Mouse (Mus musculus) monocyte, adult 5-6 weeks (primary cell): ENCODE data around the gene Amer2. TPM values are rescaled to one million over a fixed set of nuclear protein-coding genes. Genes with fewer than 3 reads are reported as not detected.
"Not testable (repeated sequence)": the region's sequence is repeated elsewhere in the genome, so short reads cannot be mapped to it uniquely, and the experiment has no call there.

Source experiments
- ATAC-seq: fragments of 153-309, 156-312 bp; replicated peaks from 2 replicates; pipeline ENCODE4 v1.8.0; 2017; ENCODE audit warnings: mild to moderate bottlenecking; ENCODE audit not compliant: low TSS enrichment, insufficient number of reproducible peaks, severe bottlenecking, poor library complexity, low FRiP score
- total RNA-seq: library from RNA; stranded (forward); fragments of 200-1000, 200-491, 200-594 nt; gene quantifications from 3 replicates; pipeline ENCODE4 v1.2.3, GENCODE M21; 2017

Gene Amer2
- total RNA-seq: not detected in 3 replicates

DNA sequence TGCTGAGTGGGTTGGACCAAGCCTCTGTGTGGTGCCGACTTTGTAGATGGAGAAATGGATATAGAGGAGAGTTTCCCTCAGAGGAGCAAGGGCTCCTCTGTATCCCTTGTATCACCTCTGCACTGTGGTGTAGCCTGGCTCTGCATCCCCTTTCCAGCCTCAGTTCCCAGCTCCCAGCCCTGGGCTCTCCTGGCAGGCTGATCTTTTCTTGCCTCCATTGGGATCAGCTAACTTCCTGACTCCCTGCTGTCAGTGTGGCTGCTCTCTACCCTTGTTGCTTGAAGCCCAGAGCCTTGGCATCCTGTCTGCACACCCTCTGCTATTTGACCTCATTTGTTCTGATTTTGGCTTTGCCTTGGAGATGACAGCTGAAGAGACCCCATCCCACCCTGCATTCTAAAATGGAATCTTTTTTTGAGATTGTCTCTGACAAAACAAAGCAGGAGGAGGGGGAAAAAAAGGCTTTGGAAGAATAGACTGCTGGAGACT, at the start of gene Amer2:
TSS of gene Amer2 (plus strand) at position 439 of the 489 bp plus-strand sequence.
- no peak for ATAC-seq

DNA sequence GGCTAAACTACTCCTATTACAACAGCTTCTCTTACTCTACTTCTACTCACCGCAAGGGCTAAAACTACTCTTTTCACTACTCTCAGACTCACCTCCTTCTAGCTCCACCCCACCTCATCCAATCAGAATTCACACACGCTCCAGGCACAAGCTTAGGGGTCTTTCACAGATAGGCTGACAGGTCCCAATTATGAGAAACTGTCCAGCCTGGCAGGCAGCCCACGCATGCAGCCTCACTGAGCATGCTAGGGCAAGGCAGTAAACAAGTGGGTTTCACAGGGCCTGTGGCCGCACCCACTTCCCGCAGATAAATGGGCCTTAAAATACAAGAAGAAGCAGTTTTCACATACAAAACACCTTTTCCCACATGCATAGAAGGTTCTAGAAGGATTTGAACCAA, 33.1 kb upstream of the Amer2 start:
- not testable (repeated sequence) for ATAC-seq

DNA sequence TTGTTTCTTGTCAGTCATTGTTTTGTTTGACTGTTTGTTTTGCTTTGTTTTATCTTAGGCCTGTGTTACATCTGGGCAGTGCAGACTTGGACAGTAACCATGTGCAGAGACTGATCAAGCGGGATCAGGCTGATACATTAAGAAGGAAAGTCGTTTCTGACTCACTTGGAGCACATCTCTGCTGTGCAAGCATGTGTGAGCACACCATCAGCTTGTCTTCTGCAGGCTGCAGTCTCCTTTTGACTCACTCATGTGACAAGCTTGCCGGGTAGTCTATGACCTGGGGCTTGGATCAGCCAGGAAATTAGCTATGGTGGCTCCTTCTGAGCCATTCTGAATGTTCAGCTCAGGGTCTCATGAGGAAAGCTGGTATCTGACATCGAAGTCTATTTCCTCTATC, 32.5 kb upstream of the Amer2 start:
- ATAC-seq: no peak

DNA sequence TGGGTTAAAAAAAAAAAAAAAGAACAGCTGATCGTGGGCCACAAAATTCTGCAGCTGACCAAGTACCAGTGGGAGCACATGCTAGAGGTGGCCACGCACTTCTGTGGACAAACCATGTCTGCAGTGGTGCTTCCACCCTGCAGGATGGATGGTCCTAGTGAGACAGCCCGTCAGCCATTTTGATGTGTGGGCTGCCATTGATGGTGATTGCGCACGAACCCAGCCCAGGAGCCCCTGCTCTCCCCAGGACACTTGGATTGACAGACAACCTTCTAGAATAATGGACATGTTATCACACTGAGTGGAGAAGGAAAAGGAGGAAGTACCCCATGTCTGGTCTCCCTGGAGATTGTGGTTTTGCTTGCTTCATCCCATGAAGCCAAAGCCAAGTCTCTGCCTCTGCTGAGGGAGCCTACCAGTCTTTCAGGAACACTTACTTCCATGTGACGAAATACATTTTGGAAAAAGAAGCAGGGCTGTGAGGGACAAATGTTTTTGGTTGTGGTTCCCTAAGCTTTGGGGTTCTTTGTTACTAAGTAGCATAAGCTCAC, 27.7 kb upstream of the Amer2 start:
- no peak for ATAC-seq

DNA sequence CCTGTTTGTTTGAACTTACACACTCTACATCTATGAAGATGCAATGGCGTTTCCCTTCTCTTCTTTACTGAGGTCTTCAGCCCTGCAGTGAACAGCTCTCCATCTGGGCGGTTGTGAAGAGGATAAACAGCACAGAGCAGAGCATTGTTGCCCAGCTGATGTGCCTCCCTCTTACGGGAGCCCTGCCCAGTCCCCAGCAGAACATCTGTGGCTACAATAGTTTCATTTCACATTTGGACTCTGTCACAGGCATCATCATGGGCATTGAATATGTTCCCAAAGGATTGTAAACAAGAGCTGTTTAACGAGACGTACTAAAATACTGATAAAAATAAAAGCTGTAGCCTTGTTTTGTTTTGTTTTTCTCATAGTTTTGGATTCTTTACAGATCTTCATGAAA, 14.7 kb upstream of the Amer2 start:
- ATAC-seq: no peak

DNA sequence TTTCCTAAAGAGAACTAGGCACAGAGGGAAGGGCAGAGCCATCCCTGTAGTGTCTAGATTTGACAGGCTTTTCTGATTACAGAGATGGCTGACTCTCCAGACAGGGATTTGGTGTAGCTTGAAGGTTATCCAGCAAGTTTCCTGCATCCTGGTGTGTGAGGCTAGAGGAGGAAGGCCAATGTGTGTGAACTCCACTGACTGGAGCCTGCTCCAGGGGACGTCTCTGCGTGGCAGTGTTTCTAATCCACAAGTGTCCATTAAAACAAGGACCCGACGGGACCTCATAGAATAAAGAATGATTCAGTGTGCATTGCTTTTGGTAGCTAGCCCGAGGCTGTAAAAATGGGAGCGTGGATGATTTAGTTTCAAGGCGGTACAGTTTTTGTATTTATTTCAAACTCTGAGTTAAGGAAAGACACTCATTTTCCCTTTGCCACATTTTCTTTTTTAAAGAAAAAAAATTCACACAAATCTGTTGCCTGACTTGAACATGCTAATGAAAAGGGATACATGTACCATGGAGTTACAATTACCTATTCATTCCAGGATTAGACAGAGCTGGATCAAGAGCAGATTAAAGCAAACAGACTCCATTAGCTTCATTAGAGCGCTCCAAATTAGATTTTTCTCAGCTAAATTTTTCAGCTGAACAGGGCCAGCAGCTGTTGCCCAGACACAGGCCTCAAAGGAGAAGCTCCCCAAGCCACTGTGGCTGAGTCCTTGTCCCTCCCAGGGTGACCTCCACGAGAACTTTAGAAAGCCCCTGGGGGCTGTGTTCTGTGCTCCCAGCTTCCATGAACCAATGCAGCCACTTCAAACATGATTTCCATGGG, 11.5 kb upstream of the Amer2 start:
- no peak for ATAC-seq

DNA sequence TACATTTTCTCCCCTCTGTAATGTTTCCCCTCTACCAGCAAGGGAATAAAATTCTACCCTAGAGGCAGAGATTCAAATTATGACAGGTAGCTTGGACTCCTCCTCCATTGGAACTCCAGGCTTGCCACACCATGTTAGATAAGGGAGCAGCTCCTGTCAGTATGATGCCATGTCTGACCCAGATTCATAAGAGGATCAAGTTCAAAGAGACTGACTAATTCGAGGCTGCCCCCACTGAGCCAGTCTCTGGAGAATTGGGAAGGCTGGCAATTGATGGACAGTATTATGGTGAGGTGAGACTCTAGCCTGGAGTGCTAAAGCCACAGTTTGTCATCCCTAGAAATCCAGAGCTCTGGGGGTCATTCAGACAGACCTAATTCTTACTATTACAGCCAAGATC, 6.3 kb upstream of the Amer2 start:
- no peak for ATAC-seq

DNA sequence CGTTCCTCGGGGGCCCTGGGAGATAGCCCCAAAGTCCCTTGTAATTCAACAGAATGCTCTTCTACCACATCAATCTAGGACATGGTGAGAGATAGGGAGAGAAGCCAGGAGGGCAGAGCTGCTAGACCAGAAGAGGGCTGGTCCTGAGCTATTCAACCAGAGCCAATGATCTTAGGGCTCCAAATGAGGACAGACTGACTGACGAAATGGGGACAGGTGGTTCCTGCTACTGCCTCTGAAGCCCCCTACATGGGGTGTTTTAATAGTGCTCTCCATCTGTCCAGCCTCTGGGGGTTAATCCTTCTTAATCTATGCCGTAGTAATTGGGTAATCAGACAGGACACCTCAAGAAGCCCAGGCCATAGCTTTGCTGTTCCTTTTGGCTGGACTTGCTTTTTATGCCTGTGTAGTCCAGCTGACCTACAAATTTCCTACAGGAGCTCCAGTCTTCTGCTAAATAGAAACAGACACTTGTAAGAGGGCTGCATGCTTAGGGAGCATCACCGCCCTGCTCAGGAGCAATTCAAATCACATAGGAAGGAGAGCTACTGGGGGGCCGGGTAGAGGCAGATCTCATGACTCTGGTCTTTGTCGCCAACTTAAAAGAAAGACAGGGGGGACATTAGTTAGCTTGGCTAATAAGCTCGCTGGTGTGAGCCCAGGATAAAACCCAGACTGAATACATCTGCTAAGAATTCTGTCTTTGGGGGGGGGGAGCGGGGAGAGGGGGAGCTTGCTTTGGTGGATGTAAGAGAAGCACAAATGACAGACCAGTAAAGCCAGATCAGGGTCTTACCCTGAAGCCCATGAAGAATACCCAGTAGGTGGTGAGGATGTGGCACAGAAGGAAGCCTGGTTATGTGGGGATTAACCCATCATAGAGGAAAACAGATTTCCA, 4.0 kb upstream of the Amer2 start:
- ATAC-seq: no peak

DNA sequence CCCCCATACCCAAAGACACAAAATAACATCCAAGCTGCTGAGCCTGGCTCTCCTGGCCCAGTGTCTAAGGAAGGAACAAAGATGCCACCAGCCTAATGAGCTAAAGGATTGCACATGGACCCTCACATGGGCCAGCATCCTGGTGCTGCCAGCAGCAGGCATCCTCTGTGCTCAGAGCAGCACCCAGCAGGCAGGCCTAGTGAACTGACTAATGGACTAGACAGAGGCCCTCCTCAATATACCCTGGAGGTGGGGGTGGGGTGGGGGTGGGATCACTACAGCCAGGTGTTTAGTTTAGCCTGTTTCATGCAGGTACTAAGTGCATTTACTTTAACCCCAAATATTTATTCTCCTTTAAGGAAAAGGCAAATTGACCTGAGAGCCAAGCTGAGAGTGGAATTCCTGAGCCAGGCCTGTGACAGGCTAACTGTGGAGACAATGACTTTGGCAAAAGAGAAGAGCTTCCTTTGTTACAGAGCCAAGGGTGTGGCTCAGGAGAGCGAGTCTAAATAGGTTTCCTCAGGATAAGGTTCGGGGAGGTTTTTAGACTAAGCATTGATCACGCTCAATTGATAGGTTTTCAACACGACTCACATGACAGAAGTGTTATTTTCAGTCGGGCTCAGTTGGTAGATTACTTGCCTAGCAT, 3.3 kb upstream of the Amer2 start:
- no peak for ATAC-seq

DNA sequence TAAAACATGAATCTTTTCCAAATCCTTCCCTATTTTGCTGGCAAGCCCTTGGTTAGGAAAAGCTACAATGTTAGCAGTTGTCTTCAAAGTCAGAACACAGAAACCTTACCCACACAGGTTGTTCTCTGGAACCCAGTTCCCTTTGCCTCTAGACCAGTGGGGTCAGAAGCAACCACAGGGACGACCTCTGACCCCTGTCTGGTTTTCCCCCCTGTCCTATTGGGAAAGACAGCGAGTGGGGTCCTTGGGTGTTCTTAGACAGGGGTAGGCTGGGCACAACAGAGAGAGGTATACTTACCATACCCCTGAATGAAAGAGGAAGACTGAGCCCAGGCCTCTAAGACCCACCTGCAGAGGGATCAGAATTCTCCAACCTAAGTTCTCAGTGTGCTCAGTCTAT, 4.0 kb downstream of the Amer2 start:
- ATAC-seq: no peak

DNA sequence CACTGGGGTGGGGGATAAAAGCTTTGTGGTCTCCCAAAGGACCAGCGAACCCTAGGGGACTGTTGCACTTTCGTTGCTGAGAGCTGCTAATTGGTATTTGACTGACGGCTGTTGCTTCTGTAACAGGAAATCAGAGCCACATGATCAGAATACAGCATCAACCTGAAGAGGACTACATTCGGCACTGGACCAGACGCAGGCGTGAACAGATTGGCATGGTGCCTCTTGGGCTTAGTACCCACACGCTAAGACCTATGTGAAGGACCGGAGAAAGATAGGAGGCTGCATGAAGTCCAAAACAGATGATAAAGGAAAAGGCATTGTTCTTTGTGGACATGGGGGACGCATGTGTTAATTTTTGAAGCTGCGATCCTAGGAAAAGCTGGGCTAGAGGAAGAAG, 4.5 kb downstream of the Amer2 start:
- no peak for ATAC-seq

DNA sequence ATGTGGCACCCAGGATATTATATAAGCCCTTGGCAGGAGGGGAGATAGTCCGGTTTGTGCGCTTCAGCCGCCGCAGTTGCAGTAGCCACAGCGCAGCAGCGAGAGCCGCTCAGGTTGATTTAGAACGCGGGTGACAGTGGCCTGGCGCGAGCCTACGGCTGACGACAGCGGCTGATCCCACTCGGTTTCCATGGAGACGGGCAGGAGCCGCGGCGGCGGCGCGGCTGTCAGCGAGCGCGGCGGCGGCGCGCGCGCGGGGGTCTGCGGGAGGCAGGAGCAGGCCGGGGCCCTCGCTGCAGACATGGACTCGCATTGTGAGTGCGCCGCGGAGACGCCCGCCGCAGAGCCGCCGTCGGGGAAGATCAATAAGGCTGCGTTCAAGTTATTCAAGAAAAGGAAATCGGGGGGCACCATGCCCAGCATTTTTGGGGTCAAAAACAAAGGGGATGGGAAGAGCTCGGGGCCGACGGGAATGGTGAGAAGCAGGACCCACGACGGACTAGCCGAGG, 5.1 kb downstream of the Amer2 start:
- ATAC-seq: no peak

DNA sequence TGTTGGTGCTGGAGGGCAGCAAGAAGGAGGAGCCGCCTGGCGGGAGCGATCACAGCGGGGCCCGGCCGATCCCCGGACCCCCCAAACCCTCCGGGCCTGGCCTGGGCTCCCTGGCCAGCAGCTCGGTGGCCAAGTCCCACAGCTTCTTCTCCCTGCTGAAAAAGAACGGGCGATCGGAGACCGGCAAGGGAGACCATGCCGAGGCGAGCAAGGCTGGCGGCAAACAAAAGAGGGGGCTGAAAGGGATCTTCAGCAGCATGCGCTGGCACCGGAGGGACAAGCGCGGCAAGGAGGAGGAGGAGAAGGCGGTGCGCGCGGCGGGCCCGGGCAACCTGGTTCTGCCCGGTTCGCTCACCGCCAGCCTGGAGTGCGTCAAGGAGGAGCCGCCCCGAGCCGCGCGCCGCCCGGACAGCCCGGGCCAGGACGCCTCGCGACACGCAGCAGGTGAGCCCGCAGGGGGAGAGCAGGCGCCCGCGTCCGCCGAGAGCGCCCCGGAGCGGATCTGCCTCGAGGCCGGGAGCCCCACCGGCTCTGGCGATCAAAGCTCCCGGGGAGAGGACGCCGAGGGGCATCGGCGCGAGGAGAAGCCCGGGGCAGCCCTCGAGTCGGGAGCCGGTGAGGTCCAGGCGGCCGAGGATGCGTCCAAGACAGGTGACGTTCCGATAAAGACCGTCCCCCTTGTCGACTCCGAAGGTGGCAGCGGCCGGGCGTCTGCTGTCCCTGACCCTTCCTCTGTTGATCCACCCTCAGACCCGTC, 5.7 kb downstream of the Amer2 start:
- ATAC-seq: no peak

DNA sequence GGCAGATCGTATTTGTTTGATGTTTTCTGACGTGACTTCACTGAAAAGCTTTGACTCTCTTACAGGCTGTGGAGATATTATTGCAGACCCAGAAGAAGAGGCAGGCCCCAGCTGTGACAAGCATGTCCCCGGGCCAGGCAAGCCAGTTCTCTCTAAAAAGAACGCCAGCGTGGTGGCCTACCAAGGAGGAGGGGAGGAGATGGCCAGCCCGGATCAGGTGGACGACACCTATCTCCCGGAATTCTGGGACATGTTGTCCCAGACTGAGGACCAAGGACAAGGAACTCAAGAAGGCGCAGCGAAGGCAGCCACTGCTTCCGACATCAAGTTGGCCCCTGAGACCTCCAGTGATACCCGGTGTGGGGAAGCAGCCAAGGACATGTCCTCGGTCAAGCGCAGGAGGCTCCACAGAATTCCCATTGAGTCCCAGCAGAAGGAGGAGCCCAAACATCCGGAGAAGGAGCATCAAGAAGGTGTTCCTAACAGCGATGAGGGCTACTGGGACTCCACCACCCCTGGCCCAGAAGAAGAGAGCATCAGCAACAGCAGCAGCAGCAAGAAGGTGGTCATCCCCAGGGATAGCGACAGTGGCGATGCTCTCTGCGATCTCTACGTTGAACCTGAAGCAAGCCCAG, 6.4 kb downstream of the Amer2 start:
- ATAC-seq: no peak

DNA sequence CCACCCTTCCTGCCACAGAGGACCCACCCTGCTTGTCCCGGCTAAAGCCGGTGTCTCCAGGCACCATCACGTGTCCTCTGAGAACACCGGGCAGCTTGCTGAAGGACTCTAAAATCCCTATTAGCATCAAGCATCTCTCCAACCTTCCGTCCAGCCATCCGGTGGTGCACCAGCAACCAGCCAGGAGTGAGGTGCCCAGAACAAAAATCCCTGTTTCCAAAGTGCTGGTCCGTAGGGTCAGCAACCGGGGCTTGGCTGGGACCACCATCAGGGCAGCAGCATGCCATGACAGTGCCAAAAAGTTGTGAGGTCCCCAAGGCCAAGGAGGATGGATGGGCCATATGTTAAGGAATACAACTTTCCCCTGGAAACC, 6.9 kb downstream of the Amer2 start:
- no peak for ATAC-seq

DNA sequence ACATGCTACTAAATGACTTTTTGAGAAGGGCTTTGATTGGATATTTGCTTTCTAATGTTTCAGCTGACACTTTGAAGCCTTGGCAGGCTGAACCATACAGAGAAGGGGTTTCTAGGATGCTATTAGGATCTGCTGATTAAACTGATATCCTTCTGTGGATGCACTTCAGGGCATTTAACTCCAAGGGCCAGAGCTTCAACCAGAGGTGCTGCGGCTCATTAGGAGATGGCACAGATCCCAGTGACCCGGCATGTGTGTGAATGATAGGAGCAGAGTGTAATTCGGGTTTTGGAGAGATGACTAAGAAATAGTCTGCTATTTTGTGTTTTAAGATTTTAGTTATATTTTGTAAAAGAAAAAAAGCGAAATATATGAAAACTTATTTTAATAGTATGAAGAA, 8.6 kb downstream of the Amer2 start:
- no peak for ATAC-seq

DNA sequence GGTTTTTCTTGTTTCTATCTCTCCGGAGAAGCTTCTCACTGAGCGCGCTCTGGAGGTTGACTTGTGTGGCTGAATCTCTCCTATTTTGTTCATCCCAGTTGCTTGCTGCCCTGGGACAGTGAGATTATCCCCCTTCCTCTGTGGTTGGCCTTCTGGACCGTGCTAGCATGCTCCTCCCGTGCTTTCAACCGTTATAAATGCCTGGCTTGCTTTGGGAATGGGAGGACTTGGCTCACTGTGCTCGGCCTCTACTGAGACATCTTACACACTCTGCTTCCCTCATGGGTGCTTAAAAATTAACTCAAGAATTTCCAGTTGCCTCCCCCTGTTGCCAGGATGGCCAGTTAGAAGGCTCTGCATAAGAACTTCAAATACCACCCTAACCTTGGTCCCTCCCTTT, 10.8 kb downstream of the Amer2 start:
- ATAC-seq: no peak

DNA sequence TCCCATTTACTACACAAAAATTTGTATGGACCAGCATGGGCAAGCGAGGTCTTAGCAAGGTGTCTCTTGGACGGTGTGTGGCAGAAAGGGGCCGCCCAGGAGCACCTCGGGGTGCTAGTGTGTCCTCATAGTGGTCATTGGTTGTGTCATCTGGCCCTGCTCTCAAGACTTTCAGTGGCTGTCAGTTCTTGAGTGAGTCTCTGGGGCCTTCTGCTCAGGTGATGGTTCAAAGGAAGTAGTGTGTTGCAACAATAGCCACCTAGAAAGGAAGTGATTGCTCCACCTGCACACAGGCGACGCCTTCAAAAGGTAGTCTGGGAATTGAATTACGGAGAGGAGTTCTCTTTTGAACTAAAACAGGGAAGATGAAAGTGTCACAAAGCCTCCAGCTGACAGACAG, 11.2 kb downstream of the Amer2 start:
- ATAC-seq: no peak
